Mouse (Mus musculus) gastrocnemius, postnatal 36 days (tissue): ENCODE results near the gene Timm50. TPM values are rescaled to one million over a fixed set of nuclear protein-coding genes. Genes with fewer than 3 reads are reported as not detected.

ENCODE experiments used
- DNase-seq, 2 experiments: peaks; one replicate each; pipeline ENCODE4 v3.0.0; 2022
- intact Hi-C: fragments of 180-260 bp; cut with DNase I; formaldehyde crosslinking; loops from one replicate; pipeline ENCODE4 v1.15.1; 2025
- total RNA-seq, 2 experiments: library from RNA; stranded (reverse); gene quantifications; 2 replicates each; pipeline ENCODE4 v1.2.3; 2021

Gene Timm50
- total RNA-seq, 2 experiments from 2014 or later, result 41.9 to 42.5 TPM

DNA sequence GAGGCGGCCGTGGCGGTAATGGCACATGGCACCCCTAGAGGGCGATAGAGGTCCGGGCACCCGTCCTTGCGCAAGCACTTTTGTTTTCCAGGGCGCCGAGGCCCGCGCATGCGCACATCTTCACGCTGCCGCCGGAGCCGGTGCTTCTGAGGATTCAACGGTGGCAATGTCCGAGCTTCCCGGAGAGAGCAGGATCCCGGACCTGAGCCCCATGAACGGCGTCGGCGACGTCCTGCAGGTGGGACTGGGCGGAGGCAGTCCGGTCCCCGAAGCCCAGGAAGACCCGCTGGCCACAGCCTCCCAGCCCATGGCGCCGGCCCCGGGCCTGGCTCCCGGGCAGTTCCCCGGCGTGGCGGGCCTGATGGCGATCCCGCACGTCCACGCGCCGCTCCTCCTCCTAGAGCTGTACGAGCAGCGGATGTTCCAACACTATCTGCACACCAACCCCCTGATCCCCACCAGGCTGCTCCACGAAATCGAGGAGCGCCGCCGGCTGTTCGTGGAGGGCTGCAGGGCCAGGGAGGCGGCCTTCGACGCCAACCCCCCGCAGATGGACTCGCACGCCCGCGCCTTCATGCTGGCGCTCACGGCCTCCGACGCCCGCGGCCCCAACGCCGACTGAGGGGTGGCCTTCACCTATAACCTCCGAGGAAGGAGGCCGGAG, 34.1 kb downstream of the Timm50 start, which contains the start of gene Eid2b:
Gene Eid2b, plus strand, starts transcription at position 125 of the 664 bp plus-strand sequence.
- peak; percentile 94 to 97 for DNase-seq
- intact Hi-C loops, result loop anchor here (5.0 kb wide), 1 partner anchor 70 kb away; no protein-coding TSS in a partner anchor

DNA sequence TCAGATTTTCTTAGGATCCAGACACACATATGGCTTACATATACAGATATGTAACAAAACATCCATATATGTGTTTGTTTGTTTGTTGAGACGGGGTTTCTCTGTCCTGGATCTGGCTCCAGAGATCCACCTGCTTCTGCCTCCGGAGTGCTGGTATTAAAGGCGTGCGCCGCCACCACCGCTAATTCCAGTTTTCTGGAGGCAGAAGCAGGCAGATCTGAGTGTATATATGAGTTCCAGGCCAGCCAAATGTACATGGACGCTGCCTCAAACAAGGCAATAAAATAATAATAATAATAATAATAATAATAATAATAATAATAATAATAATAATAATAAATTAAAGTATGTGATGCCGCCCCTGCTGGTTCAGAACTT, 34.6 kb downstream of the Timm50 start:
- intact Hi-C loops, result loop anchor here (5.0 kb wide), 1 partner anchor 70 kb away; no protein-coding TSS in a partner anchor
- DNase-seq, result no peak

DNA sequence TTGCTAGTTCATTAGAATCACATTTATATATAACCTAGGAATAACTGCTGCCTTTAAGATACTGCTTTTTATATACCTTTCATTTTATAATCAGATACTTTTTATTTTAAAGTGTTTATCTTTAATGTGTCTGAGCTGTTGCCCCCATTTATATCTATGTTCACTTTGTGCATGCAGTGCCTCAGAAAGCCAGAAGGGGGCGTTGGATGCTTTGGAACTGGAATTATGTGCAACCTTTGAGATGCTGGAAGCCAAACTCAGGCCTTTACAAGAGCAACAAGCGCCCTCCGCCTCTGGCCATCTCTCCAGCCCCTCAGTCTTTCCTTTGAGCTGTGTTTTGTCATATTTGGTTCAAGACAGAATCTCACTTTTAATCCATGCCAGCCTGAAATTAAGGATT, 40.1 kb downstream of the Timm50 start:
- intact Hi-C loops, result no loop called here
- no peak for DNase-seq

- no peak for DNase-seq
- intact Hi-C loops, result no loop called here
Measured at GRCm38 (mm10) chr7:28269355-28269754, 42.5 kb downstream of the Timm50 start.

GRCm38 (mm10) chr7:28268576-28268975, 43.3 kb downstream of the Timm50 start:
- intact Hi-C loops, result no loop called here
- DNase-seq, result no peak

- intact Hi-C loops, result no loop called here
- peak; percentile 31 to 51 for DNase-seq
Measured at GRCm38 (mm10) chr7:28268042-28268531, 43.8 kb downstream of the Timm50 start.

DNA sequence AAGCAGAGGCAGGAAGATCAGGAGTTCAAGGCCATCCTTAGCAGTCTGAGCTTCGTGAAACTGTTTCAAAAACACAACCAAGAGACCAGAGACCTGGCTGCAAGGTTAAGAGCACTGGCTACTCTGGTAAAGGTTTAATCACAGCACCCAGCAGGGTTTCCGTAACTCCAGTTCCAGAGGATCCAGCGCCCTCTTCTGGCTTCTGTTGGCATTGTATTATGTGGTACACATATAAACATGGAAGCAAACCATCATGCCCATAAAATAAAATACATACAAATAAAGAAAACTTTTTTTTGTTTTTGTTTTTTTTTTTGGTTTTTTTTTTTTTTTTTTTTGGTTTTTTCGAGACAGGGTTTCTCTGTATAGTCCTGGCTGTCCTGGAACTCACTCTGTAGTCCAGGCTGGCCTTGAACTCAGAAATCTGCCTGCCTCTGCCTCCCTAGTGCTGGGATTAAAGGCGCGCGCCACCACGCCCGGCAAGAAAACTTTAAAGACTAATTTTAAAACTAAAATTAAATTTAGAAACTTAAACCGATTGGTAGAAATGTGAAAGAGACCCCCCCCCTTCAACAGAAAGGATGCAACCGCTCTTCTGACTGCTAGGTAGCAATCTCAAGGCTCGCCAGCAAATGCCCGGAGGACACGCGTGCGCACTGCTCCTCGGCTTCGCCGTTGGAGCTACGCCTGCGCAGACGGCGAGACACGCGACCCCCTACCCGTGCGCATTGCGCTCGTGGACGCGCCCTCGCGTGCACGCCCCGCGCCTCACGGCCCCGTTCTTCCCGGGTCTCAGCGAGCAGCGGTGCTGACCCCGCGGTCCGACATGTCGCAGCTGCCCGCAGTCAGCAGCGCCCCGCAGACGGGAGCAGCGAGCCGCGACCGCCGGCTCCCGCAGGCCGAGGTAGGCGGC, 44.5 kb downstream of the Timm50 start, which contains the start of gene Eid2:
Gene Eid2, plus strand, starts transcription at position 753 of the 913 bp plus-strand sequence.
- intact Hi-C loops, result no loop called here
- DNase-seq, result peak; percentile 49 to 54

DNA sequence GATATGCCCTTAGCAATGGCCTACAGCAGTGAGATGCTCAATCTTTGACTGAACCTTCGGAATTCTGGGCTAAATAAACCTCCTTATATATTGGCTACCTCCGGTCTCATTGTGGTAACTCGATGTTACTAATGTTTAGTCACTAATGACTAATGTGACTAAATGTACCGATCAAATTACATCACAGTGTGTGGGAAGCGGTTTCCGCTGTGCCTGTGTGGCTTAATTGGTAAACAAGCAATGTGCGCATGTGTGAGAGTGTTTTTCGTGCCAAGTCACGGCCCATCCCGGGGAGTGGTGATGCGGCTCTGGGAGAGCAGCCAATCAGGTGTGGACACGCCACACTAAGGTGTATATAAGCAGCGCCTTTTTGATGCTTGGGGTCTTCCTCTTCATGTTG, 46.5 kb downstream of the Timm50 start:
- DNase-seq, result no peak
- intact Hi-C loops, result no loop called here

DNA sequence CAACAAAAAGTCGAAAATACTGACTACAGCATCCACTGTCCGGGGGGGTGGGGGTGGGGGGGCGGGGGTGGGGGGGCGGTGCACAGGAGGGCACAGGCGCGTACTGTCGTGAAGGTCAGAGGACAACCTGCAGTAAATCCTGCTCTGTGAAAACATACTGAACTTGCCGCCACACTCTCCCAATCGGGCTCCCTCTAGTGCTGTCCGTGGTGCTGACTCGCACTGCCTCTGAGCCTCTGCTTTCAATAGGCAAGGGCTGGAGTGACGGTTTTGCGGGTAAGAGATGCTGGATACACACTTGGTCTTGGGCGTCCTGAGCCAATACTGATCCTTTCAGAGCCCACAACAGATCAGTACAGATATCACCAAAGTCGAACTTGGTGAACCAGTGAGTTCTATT, 48.1 kb downstream of the Timm50 start:
- DNase-seq, result peak; percentile 20 to 33
- intact Hi-C loops, result no loop called here

DNA sequence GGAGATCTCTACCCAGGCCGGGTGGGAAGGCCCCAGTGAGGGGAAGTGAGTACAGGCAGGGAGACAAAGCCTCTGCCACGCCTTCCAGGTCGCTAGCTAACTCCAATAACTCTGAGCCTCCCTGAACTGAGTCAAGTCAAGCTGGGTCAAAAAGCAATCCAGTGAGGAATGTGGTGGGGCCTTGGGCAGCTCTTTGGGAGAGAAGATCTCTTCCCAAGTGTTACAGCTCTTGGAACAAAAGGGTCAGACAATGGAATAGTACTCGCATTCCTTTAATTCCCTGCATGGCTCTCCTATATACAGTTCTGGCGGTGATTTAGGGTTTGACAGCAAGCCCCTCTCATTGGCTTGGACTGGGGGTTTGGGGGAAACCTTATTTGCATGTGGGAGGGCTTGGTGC, 49.0 kb downstream of the Timm50 start:
- intact Hi-C loops, result no loop called here
- no peak for DNase-seq

Other genes starting within 250 kb of the Timm50 start
- under 1 TPM in 1 of 2 experiments, not detected in 1; 0.13 TPM for gene Fcgbp, start 240.8 kb downstream of the Timm50 start, total RNA-seq
- not detected for gene 9530053A07Rik, start 182.6 kb downstream of the Timm50 start, total RNA-seq
- 10 to 100 TPM; 18.8 to 22.9 TPM for gene Fbl, start 142.4 kb downstream of the Timm50 start, total RNA-seq
- 10 to 100 TPM; 82.4 to 90.6 TPM for gene Dyrk1b, start 132.6 kb downstream of the Timm50 start, total RNA-seq
- 1 to 10 TPM; 4.9 to 6.3 TPM for gene Eid2, start 44.2 kb downstream of the Timm50 start, total RNA-seq
- 1 to 10 TPM; 5.2 to 5.9 TPM for gene Eid2b, start 34.3 kb downstream of the Timm50 start, total RNA-seq
- not detected for gene Selenov, start 20.9 kb downstream of the Timm50 start, total RNA-seq
- not detected for gene Dll3, start 9.8 kb downstream of the Timm50 start, total RNA-seq
- gene Supt5, start 26.7 kb upstream of the Timm50 start, total RNA-seq, result 10 to 100 TPM; 52.0 to 61.4 TPM
- gene Rps16, start 38.6 kb upstream of the Timm50 start, total RNA-seq, result 100 to 1,000 TPM; 298 to 415 TPM
- gene Plekhg2, start 60.5 kb upstream of the Timm50 start, total RNA-seq, result 1 to 10 TPM; 4.7 to 7.8 TPM
- gene Zfp36, start 68.2 kb upstream of the Timm50 start, total RNA-seq, result 10 to 100 TPM in 1 of 2 experiments, 1 to 10 TPM in 1; 6.1 to 20.5 TPM
- 10 to 100 TPM; 19.1 to 22.1 TPM for gene Med29, start 80.6 kb upstream of the Timm50 start, total RNA-seq
- 10 to 100 TPM; 27.0 to 27.6 TPM for gene Paf1, start 80.9 kb upstream of the Timm50 start, total RNA-seq
- gene Gmfg, start 125.4 kb upstream of the Timm50 start, total RNA-seq, result 1 to 10 TPM; 2.2 to 4.4 TPM
- under 1 TPM; 0.20 to 0.30 TPM for gene Lrfn1, start 139.9 kb upstream of the Timm50 start, total RNA-seq
- not detected for gene Ifnl2, start 198.4 kb upstream of the Timm50 start, total RNA-seq
- not detected for gene Ifnl3, start 210.8 kb upstream of the Timm50 start, total RNA-seq
- gene Sycn, start 228.8 kb upstream of the Timm50 start, total RNA-seq, result not detected
- gene Nccrp1, start 235.2 kb upstream of the Timm50 start, total RNA-seq, result not detected